Mouse (Mus musculus): Measurements from ENCODE around the gene Exoc6. TPM values are rescaled to one million over a fixed set of nuclear protein-coding genes. Genes with fewer than 3 reads are reported as not detected.
"Not testable (repeated sequence)": the region's sequence is repeated elsewhere in the genome, so short reads cannot be mapped to it uniquely, and the experiment has no call there.

Gene Exoc6
- polyA plus RNA-seq, 1 experiment = 21.5 TPM

DNA sequence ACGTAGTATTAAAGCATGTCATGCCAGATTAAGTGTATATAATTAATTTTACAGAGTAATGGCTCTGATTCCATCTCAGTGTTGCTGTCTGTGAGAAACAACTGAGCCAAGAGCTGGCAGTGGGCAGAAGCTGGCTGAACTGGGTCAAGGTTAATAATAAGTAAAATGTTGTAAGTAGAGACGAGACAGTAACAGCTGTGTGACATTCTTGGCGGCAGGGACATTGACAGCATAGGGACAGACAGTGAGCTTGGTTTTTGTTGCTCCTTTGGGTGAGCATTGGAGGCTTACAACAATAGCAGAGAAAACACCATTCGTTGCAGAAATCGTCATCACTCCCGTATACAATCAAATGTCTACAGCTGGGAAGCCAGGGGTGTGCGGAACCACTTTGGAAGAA, 13.8 kb upstream of the Exoc6 start:
- no peak for DNase-seq (ENCODE audit: extremely low spot score in 1 of 2, low spot score in 1 of 2)

DNA sequence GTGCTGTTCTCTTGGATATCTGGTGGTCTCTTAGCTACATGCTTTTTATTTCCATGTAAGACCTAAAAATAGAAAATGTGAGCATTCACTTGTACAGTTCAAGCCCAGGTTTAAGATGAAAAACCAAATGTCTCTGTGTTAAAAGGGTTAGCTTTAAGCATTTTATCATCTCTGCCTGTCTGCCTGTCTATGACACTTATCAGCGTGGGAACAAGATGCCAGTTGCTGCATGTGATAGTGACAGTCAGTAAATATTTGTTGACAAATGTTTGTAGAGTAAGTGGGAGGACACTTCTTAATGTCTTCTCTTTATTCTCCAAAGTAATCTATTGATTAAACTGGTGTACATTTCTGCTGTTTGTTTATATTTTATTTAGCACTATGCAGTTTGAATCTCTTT, 12.5 kb upstream of the Exoc6 start:
- DNase-seq (ENCODE audit: extremely low spot score in 1 of 2, low spot score in 1 of 2) = no peak

DNA sequence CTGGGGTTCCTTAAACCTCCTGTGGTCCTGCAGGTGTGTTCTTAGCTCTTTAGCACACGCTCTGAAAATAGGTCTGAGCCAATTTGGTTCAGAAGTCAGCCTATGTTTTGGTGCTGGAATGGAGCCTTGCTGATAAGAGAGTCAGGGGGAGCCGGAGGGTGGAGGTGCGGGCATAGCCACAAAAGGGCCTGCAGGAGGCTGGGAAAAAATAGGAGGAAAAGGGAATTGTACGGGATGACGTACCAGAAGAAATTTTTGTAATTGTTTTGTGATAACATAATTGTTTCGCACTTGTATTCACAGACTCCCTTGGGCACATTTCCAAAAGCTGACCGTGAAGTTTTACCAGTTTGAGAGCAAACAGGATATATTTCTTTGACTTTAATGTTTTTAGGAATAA, 10.0 kb upstream of the Exoc6 start:
- DNase-seq (ENCODE audit: extremely low spot score in 1 of 2, low spot score in 1 of 2) = no peak

DNA sequence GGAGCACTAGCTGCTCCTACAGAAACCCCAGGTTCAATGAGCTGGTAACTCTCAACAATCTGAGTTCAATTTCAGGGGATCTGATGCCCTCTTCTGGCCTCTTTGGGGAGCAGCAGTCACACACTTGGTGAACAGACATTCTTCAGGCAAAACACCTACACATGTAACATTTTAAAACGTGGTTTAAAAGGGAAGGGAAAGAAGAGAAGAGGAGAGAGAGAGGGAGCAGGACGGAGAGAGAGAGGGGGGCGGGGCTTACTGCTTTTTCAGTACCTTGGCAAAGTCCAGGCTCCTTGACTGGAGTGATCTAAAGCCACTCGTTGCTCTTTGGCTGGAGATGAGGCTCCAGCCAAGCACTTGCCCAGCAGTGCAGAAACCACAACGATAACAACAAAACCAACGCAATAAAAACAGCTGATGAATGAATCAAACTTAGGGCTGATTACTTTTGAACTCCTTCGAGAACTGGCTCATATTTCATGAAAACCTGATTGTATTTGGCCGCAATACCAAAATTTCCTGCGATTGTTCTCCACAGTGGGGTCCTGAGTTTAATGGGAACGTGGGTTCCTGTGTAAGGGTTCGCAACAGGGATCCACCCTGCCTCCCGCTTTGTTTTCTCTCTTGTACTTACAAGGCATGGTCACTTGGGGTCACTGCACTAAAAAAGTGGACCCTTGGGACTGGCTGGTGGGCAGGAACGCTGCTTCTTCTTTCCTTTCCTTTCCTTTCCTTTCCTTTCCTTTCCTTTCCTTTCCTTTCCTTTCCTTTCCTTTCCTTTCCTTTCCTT, 6.5 kb upstream of the Exoc6 start:
- DNase-seq (ENCODE audit: extremely low spot score in 1 of 2, low spot score in 1 of 2) = no peak

DNA sequence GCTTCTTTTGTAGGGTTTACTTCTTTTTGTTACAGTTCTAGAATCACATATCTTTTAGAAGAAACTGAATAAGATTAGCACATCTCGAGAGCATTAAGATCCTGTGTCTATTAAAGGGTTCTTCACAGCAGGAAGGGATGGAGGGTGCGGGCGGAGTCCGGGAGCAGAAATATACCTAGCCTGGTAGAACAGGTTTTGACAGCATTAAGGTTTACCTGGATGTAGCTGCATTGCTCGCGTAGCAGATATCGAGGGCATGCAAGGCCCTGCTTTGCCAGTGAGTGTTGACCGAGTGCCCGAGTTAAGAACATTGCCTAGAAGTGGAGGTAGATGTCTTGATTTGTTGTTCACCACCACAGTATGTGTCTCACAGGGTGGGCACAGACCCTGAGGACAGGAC, 5.7 kb upstream of the Exoc6 start:
- DNase-seq (ENCODE audit: extremely low spot score in 1 of 2, low spot score in 1 of 2) = no peak

DNA sequence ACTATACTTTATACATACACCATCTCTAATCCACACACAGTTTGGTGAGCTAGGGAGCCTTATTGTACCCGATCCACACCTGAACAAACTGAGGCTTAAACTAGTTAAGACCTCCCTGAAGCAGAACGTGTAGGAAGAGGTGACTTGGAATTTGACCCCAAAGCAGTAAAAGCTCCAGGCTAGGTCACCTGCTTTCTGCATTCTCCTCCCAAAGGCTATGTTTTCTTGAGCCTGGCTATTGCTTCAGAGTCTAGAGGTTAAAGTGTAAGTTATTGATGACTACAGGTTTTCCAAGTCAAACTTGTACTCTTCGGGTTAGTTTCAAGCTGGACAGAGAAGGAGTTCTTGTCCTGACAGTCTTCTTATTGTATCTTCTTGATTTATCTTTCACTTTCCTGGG, 5.0 kb upstream of the Exoc6 start:
- no peak for DNase-seq (ENCODE audit: extremely low spot score in 1 of 2, low spot score in 1 of 2)

DNA sequence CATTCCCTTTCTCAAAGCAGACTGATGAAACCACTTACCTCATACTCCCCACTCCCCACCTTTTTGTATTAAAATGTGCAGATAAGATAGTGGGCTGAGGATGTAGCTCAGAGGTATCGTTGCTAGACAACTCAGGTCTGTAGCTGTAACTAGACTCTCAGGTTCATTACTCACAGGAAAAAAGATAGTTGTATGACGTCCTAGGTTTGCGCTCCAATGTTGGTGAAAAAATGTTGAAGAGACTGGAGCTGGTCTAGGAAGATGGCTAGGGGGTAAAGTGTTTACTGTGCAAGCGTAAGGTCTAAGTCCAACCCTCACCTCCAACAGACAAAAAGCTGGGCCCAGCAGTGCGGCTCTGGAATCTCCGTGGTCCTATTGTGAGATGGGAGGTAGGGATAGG, 4.5 kb upstream of the Exoc6 start:
- DNase-seq (ENCODE audit: extremely low spot score in 1 of 2, low spot score in 1 of 2) = no peak

DNA sequence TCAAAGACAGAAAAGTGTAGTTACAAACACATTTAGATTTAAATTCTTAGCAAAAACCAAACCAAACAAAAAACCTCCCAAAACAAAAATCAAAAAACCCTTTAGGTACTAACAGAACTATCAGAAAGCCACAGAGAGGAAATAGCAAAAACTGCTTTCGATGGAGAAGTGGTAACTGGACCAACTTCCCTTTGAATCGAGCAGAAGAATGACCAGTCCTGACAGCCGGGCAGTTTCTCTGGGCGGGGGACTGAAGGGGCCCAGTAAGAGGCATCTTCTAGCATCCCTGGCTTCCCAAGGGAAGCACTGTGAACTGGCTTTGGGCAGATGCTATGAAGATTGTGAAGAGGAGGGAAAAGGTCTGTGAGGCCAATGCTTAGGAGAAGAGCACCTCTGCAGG, 3.4 kb upstream of the Exoc6 start:
- DNase-seq (ENCODE audit: extremely low spot score in 1 of 2, low spot score in 1 of 2) = no peak

DNA sequence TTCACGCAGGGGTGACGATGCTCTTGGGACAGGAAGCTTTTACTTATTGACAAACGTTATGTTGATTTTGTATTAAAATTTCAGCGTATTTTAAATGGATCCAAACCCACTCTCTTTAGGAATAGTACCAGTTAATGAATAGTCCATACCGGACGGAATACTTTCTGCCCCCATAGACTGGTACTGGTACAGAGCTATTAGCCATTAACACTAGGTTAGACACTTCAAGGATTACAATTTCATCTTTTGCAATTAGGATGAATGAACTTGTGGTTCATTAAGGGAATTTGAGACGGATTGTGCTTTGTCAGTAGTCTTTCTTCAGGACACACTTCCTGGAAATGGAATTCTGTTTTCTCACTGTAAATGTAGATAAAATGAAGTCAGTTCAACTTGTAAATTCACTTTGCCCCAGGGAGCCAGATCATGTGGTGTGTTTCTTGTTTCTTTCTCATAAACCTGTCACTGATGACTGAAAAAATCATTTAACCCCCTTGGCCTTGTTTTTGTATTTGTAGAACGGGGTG, 885 bp downstream of the Exoc6 start:
- no peak for DNase-seq (ENCODE audit: extremely low spot score in 1 of 2, low spot score in 1 of 2)

DNA sequence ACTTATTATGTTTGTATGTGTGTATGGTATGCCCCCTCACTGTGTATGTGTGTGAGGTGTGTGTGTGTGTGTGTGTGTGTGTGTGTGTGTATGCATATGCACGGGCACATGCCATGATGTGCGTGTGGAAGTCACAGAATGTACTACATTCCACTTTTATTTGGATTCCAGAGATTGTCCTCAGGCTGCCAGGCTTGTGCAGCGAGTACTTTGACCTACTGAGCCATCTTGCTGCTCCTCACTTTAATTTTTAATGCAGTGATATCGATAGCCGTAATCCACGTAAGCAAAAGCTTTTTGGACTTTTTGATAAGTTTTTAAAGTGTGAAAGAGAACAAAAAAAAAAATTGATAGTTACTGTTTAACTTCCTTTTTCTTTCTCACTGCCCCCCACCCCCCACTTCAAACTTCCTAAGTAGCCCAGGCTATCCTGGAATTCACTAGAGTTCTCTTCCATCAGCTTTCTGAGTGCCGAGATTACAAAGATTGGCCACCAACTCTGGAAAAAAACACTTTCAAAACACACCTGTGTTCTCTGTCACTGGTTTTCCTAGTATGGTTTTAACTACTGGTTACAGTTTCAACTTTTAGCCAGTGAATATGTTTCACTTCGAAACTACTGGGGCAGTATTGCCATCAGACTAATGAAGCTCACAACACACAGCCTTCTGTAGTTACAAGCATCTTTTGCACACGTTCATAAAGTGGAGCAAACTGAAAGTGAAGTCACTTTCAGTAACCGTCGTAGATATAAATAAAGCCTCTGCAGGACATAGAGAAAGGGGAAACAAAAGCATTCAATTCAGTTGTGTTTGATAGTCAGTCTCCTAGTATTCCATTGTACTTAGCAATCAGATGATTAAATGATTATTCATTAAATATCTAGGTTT, 3.4 kb downstream of the Exoc6 start:
- DNase-seq (ENCODE audit: extremely low spot score in 1 of 2, low spot score in 1 of 2) = no peak

DNA sequence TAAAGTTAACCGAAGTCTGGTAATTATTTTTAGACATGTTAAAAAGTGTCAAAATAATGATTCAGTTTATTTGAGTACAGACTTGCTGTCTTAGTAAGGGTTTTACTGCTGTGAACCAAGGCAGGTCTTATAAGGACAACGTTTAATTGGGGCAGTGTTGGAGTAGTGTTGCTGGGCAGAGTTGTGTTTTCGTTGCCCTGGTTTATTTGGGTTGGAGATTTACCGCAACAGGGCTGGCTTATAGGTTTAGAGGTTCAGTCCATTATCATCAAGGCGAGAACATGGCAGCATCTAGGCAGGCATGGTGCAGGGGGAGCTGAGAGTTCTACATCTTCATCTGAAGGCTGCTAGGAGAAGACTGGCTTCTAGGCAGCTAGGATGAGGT, 4.0 kb downstream of the Exoc6 start:
- not testable (repeated sequence) for DNase-seq (ENCODE audit: extremely low spot score in 1 of 2, low spot score in 1 of 2)

DNA sequence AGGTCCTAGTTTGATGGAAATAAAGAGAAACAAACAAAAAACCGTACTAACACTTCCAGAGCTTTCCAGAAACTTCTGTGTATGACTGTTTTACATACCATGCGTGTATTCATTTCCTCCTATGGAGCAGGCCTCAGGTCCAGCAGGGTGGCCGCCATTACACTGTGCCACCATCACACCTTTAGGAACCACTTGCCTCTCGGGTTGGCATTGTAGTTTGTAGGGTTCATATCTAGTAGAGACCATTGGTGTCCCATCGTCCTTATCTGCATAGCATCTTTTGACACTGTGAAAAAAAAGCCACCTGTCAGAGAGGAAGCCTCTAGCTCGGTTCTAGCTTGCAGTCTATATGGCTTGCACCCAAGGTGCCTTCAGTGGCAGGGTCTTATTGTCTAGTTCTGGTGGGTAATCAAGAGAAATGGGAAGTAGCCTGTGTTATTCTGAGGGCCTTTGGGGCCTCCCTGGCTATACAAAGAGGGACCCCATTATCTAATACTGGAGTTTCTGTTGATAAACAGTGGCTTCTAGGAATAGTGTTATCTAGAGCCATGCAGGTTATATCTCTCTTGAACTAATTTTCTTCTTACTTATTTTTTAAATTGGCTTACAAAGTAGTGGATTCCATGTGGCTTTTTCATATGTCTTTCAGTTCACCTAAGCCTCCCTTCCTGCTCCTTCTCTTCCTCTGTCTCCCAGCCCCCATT, 5.8 kb downstream of the Exoc6 start:
- no peak for DNase-seq (ENCODE audit: extremely low spot score in 1 of 2, low spot score in 1 of 2)

DNA sequence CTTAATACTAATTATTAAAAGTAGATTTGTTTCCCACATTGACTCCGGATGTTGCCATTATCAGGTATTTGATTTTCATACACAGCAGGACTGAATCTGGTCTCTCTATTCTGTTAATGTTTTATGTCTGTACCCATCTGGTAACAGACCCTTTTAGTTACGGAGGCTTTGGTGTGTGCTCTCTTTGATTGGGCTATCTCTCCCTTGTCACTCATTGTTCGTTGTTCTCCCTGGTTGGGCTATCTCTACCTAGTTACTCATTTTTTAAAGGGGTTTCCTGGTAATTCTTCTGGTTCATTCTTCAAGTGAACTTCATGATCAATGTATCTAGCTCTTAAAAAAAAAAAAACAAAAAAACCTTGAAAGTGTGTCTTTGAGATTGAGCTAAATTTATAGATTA, 7.7 kb downstream of the Exoc6 start:
- DNase-seq (ENCODE audit: extremely low spot score in 1 of 2, low spot score in 1 of 2) = no peak

DNA sequence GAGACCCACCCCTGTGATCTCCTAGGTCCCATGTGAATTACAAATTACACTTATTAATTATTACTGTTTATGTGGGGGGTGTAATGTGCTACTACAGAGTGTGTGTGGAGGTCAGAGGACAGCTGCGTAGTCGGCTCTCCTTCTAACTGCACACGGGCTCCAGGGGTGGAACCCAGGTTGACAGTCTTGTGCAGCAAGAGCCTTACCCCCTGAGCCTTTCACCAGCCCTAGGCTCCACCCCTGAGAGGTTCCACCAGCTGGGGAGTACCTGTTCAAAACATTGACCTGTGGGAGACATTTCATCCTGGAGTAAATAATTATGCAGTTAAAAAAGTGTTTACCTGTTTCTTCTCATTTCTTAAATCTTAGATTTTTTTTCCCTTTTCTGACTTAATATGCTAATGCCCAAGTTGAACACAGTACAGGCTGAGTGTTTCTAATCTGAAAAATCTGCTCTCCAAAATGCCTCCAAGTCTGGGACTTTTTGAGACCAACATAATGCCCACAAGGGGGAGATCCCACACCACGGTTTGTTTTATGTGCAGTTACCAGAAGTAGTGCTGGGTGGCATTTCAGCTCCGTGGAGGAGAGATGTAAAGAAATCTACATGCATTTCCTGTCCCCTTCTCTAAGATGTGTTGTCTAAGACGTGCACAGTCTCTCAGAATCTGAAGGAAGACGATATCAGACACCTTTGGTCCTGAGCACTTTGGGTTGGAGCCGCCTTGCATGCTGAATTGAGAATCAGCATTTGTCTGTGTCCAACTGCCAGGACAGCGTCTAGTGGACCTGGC, 9.3 kb downstream of the Exoc6 start:
- peak in 1 of 2 experiments; percentile 29 for DNase-seq (ENCODE audit: extremely low spot score in 1 of 2, low spot score in 1 of 2)

DNA sequence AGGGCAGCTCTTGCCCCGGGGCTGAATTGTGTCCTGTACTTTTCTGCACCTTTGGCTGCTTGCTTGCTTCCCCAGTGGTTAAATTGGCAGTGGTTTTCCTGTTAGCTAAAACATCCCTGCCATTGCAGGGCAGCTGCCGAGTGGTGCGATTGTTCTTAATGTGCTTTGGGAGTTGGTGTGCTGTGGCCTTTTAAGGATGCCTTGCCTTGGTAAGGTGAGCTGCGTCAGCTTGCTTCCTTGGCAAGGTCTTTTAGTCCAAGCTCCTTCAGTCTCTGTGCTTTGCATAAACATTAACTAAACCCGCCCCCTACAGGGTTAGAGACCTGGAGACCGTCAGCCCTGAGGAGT, 9.8 kb downstream of the Exoc6 start:
- no peak for DNase-seq (ENCODE audit: extremely low spot score in 1 of 2, low spot score in 1 of 2)

DNA sequence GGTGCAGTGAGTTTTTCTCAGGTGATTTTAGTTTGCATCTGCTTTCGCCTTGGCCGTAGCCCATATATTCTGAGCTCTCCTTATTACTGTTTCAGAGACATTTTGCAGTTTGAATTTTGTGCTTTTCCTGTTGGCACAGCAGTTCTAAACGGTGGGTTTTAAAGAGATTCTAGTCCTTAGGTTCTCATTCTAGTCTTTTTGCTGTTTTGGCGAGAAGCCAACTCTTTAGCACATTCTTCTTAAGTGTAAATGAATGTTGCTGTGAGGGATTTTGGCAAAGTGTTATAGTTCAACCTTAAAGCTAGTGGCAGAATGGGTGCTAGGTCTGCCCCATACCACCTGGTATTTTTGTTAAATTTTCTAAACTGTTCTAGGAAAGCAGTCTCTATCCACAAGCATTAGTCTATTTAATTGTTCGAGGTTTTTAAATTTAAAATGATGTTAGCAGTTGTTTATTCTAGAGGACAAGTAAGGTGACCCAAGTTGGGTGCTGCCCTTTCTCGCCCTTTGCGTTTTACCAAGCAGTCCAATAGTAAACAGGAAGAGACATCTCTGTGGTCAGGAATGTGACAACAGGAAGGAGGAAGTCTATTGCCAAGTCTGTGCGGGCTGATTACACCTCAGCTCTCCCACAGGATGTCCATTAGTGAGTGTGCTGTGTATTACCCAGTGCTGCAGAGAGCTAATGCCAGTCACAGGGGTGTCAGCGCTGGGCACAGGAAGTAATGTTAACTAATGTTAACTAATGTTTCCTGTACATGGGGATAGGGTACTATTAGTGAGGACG, 11.1 kb downstream of the Exoc6 start:
- DNase-seq (ENCODE audit: extremely low spot score in 1 of 2, low spot score in 1 of 2) = no peak

DNA sequence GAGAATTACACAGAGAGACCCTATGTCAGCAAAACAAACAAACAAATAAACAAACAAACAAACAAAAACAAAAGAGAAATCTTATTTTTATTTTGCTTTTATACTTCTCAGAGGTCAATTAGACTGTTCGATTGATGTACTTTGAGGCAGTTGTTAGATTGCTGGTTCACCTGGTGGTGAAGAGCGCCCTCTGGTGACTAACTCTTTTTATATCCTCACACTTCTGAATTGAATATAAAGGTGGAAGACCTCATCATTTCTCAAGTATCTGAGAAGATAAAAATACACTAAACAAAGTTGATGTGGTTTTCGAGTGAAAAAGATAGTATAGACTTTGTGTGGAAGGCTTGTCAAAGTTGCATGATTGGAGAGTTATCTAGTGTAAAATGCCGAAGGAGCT, 13.5 kb downstream of the Exoc6 start:
- DNase-seq (ENCODE audit: extremely low spot score in 1 of 2, low spot score in 1 of 2) = peak in 1 of 2 experiments; percentile 84

DNA sequence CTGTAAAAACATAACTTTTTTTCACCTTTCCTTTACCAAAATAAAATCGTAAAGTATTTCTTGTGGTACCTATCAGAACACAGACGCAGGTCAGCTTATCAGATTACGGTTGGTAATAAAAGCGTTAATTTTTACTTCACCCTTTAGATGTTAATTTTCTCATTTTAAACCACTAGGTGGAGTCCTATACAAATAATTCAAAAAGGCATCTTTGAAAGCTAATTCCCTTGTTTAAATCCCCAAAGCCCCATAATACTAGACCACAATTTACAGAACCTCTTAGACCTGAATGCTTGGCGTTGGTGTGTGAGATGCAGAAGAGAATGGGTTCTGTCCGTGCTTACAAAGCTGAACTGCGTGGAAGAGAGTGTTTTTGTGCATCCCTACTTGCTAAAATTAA, 15.6 kb downstream of the Exoc6 start:
- no peak for DNase-seq (ENCODE audit: extremely low spot score in 1 of 2, low spot score in 1 of 2)

DNA sequence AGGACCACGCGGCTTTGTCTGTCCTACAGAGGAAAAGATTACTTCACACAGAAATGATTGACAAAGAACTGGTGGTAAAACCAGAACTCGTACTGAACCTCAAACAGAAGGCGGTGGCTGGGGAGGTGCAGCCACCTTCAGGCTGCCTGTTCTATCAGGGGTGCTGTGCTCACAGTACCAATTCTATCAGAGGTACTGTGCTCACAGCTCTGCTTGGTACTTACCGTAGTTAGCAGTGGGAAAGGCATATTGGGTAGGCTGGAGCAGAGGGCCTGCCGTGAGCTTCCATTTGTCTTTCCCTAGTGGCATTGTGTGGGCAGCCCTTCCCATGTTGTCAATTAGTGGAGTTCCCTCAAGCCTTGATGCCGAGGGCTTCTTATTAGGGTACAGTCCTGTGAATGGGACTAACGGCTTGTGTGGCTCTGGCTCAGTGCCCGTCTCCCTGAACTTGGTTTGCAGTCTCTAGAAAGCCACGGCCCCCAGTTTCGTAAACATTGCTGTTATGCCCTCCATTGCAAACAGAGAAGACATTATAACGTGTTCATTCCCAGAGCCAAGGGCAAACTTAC, 19.1 kb downstream of the Exoc6 start:
- DNase-seq (ENCODE audit: extremely low spot score in 1 of 2, low spot score in 1 of 2) = no peak
